Mouse (Mus musculus) lung, embryonic 16.5 days (tissue): ENCODE measurements around the gene Cep170b. TPM values are rescaled to one million over a fixed set of nuclear protein-coding genes. Genes with fewer than 3 reads are reported as not detected.

ENCODE experiments used
- microRNA-seq: library from miRNA; unstranded; fragments of <30 nt; microRNA quantifications from one replicate; pipeline ENCODE4, GENCODE M21; 2016
- polyA plus RNA-seq: library from polyadenylated mRNA; unstranded; fragments of >200 nt; fragmentation: Nextera tagmentation; extraction: Ambion mirVana; gene quantifications from 2 replicates; pipeline ENCODE4 v1.2.1, GENCODE M21; 2015

Cep170b gene
- polyA plus RNA-seq, 1 experiment from 2014 or later, result 13.5 TPM

Small RNAs within 50 kb of the gene (microRNA-seq; reads per million reads assigned to microRNA genes)
- gene Mir6940, result 0.59 reads per million

Other genes with a start within 250 kb of the Cep170b start
- gene A530016L24Rik, start 231.0 kb upstream of the Cep170b start, polyA plus RNA-seq, result 0.10 TPM in 2 replicates
- gene Tmem179, start 203.7 kb upstream of the Cep170b start, polyA plus RNA-seq, result 0.41 and 0.43 TPM in 2 replicates
- 3.5 and 3.7 TPM in 2 replicates for gene Inf2, start 131.7 kb upstream of the Cep170b start, polyA plus RNA-seq
- 9.4 and 10.3 TPM in 2 replicates for gene Adssl1, start 100.4 kb upstream of the Cep170b start, polyA plus RNA-seq
- 181 and 206 TPM in 2 replicates for gene Siva1, start 75.8 kb upstream of the Cep170b start, polyA plus RNA-seq
- 42.4 and 43.5 TPM in 2 replicates for gene Akt1, start 45.6 kb upstream of the Cep170b start, polyA plus RNA-seq
- 11.1 and 11.3 TPM in 2 replicates for gene Zbtb42, start 41.6 kb upstream of the Cep170b start, polyA plus RNA-seq
- 15.0 and 20.3 TPM in 2 replicates for gene Pld4, start 40.2 kb downstream of the Cep170b start, polyA plus RNA-seq
- 0.84 and 1.4 TPM in 2 replicates for gene Ahnak2, start 82.2 kb downstream of the Cep170b start, polyA plus RNA-seq
- 9.2 and 9.5 TPM in 2 replicates for gene Clba1, start 88.5 kb downstream of the Cep170b start, polyA plus RNA-seq
- 105 and 108 TPM in 2 replicates for gene Cdca4, start 109.0 kb downstream of the Cep170b start, polyA plus RNA-seq
- gene Gpr132, start 147.8 kb downstream of the Cep170b start, polyA plus RNA-seq, result 0.15 and 0.73 TPM in 2 replicates
- 5.6 and 6.5 TPM in 2 replicates for gene Jag2, start 209.3 kb downstream of the Cep170b start, polyA plus RNA-seq
- 109 and 121 TPM in 2 replicates for gene Nudt14, start 221.7 kb downstream of the Cep170b start, polyA plus RNA-seq